Comparison of ENCODE assay signal across 13 mouse cellular contexts in the genomic region with DNA sequence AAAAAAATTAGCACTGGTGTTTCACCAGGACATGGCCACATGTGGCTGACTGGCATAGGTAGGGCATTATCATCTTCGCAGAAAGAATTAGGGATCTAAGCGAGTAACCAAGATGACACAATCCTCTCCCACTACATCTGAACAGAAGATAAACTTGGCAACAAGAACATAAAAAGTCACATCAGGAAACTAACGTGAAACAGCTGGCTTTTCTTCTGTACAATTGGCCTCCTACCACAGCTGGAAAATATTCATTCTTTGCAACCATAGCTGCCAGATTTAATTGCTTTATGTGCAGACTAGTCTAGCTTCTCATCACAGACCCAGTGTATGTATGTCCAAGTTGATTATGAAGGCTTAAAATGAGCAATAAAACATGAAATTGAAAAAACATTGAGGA.
A peak's percentile ranks its signal among the peaks of the same experiment; 100 is the strongest.
DNase-seq lines count a peak whose midpoint lies in the region; ATAC-seq and TF ChIP-seq lines count a peak whose summit lies in the region.
"Had no signal": no experiment of that assay in that cellular context is flagged by ENCODE, and none has a peak within 500 bp of the region (broad histone marks: within the 10 kb centered on the region; RNA-seq: fewer than 3 reads in every experiment).

No protein-coding gene starts in this region.

- no peak for DNase-seq in lung, adult 18-20 months
- DNase-seq in lung, postnatal 36 days, result peak; percentile 13
- no peak for DNase-seq in right cerebral cortex, postnatal 4 days
- DNase-seq in cerebellum, adult 2 months, result no peak
- DNase-seq: cerebellum, adult 9-11 months; liver, embryonic 13.5 days had no signal

- no peak for TF ChIP-seq CTCF in embryonic fibroblast, embryonic 13.5 days (IDR thresholded peaks at IDR 0.05; ENCODE audit: borderline replicate concordance, insufficient read depth, low read length)
- no peak for TF ChIP-seq CTCF in cerebellum, adult 2 months (IDR thresholded peaks at IDR 0.05; ENCODE audit: borderline replicate concordance, insufficient read depth, low read depth, low read length)

- H3K4me3 ChIP-seq in heart, embryonic 13.5 days, result no peak overlapping the region
- no peak overlapping the region for H3K4me3 ChIP-seq in heart, embryonic 11.5 days (ENCODE audit: low read depth, low read length)
- H3K4me3 ChIP-seq in lung, embryonic 15.5 days, result no peak overlapping the region
- H3K4me3 ChIP-seq in embryonic fibroblast, embryonic 13.5 days (ENCODE audit: insufficient read depth, low read length), result no peak overlapping the region
- no peak overlapping the region for H3K4me3 ChIP-seq in cerebellum, adult 2 months (replicated peaks; ENCODE audit: insufficient read depth, low read depth, low read length)
- H3K4me3 ChIP-seq: left cerebral cortex, adult 2 months; liver, embryonic 13.5 days had no signal

- 61% methylated on average over 3 of the region's 3 CpGs for WGBS in heart, embryonic 13.5 days
- WGBS in heart, embryonic 11.5 days (ENCODE audit: insufficient replicate concordance), result 75% methylated on average over 3 of the region's 3 CpGs
- WGBS in lung, embryonic 15.5 days, result 46% methylated on average over 3 of the region's 3 CpGs
- WGBS in cerebellum, adult 2 months, result 93% methylated on average over 3 of the region's 3 CpGs

- H3K27me3 ChIP-seq in heart, embryonic 13.5 days (replicated peaks), result no peaks in the 10 kb centered on the region
- H3K27me3 ChIP-seq in heart, embryonic 11.5 days (ENCODE audit: control insufficient read depth, insufficient read depth, low read length), result no peaks in the 10 kb centered on the region
- no peaks in the 10 kb centered on the region for H3K27me3 ChIP-seq in lung, embryonic 15.5 days
- no peaks in the 10 kb centered on the region for H3K27me3 ChIP-seq in cerebellum, adult 2 months (ENCODE audit: control insufficient read depth, insufficient read depth, low read length)
- H3K27me3 ChIP-seq: liver, embryonic 13.5 days had no signal

- H3K9me3 ChIP-seq in heart, embryonic 13.5 days, result no peaks in the 10 kb centered on the region
- H3K9me3 ChIP-seq in heart, embryonic 11.5 days (replicated peaks; ENCODE audit: control insufficient read depth, low read length), result no peaks in the 10 kb centered on the region
- H3K9me3 ChIP-seq in lung, embryonic 15.5 days, result no peaks in the 10 kb centered on the region
- H3K9me3 ChIP-seq: liver, embryonic 13.5 days had no signal

- peaks cover 49% of the 10 kb centered on the region for H3K36me3 ChIP-seq in heart, embryonic 13.5 days
- H3K36me3 ChIP-seq in heart, embryonic 11.5 days (ENCODE audit: control insufficient read depth, insufficient read depth, low read length), result no peaks in the 10 kb centered on the region
- H3K36me3 ChIP-seq in lung, embryonic 15.5 days, result peaks cover 15% of the 10 kb centered on the region; the same call in 1 of the 2 replicates
- H3K36me3 ChIP-seq: liver, embryonic 13.5 days had no signal

- H3K4me1 ChIP-seq in heart, embryonic 13.5 days, result peaks cover 13% of the 10 kb centered on the region
- H3K4me1 ChIP-seq in heart, embryonic 11.5 days (ENCODE audit: control insufficient read depth, insufficient read depth, low read length), result peaks cover 6% of the 10 kb centered on the region; the same call in 1 of the 2 replicates
- peaks cover 8% of the 10 kb centered on the region; the same call in 1 of the 2 replicates for H3K4me1 ChIP-seq in lung, embryonic 15.5 days
- no peaks in the 10 kb centered on the region for H3K4me1 ChIP-seq in embryonic fibroblast, embryonic 13.5 days (ENCODE audit: control insufficient read depth, insufficient read depth, low read length)
- no peaks in the 10 kb centered on the region; the same call in 1 of the 2 replicates for H3K4me1 ChIP-seq in cerebellum, adult 2 months (ENCODE audit: control insufficient read depth, insufficient read depth, low read length)
- H3K4me1 ChIP-seq: liver, embryonic 13.5 days had no signal

- no peak for ATAC-seq in heart, embryonic 13.5 days (ENCODE audit: extremely low read depth, insufficient number of reproducible peaks, low FRiP score, low TSS enrichment)
- ATAC-seq in heart, embryonic 11.5 days (replicated peaks; ENCODE audit: insufficient number of reproducible peaks, low FRiP score, low TSS enrichment), result no peak
- peak; percentile 85; the same call in 1 of the 2 replicates for ATAC-seq in lung, embryonic 15.5 days (ENCODE audit: borderline replicate concordance, extremely low read depth, low FRiP score, low TSS enrichment)
- ATAC-seq: activated CD4-positive, CD25-positive, alpha-beta regulatory T cell, adult 4 months had no signal

- no peak overlapping the region for H3K9ac ChIP-seq in heart, embryonic 13.5 days
- H3K9ac ChIP-seq in heart, embryonic 11.5 days (ENCODE audit: low read depth, low read length), result no peak overlapping the region
- H3K9ac ChIP-seq in lung, embryonic 15.5 days, result no peak overlapping the region
- H3K9ac ChIP-seq: hindbrain, embryonic 14.5 days; liver, embryonic 13.5 days had no signal

- TF ChIP-seq POLR2A in embryonic fibroblast, embryonic 13.5 days (IDR thresholded peaks at IDR 0.05; ENCODE audit: low read depth, low read length), result no peak
- TF ChIP-seq POLR2A in cerebellum, adult 2 months (IDR thresholded peaks at IDR 0.05; ENCODE audit: borderline replicate concordance, insufficient read depth, low read length), result no peak

- no peak overlapping the region for H3K4me2 ChIP-seq in heart, embryonic 13.5 days
- H3K4me2 ChIP-seq in heart, embryonic 11.5 days, result no peak overlapping the region
- no peak overlapping the region for H3K4me2 ChIP-seq in lung, embryonic 15.5 days
- H3K4me2 ChIP-seq: hindbrain, embryonic 14.5 days; liver, embryonic 13.5 days had no signal

- H3K27ac ChIP-seq in heart, embryonic 13.5 days (replicated peaks), result peak overlapping the region; percentile 8; the same call in 1 of the 2 replicates
- H3K27ac ChIP-seq in heart, embryonic 11.5 days (ENCODE audit: low read depth, low read length), result no peak overlapping the region
- peak overlapping the region; percentile 37 for H3K27ac ChIP-seq in lung, embryonic 15.5 days
- H3K27ac ChIP-seq in embryonic fibroblast, embryonic 13.5 days (ENCODE audit: insufficient read depth, low read length), result peak overlapping the region; percentile 58
- no peak overlapping the region for H3K27ac ChIP-seq in cerebellum, adult 2 months (ENCODE audit: insufficient read depth, low read length)
- H3K27ac ChIP-seq: hindbrain, embryonic 14.5 days; left cerebral cortex, adult 2 months; liver, embryonic 13.5 days had no signal

Comparison
In these comparisons a context has a peak if more than half of its experiments do, and no peak if none do; other contexts are left out.
1. H3K27ac ChIP-seq: peak in heart, embryonic 13.5 days (single experiment), lung, embryonic 15.5 days (single experiment) and embryonic fibroblast, embryonic 13.5 days (single experiment); none in heart, embryonic 11.5 days (single experiment) and cerebellum, adult 2 months (single experiment).